Mouse (Mus musculus) midbrain, postnatal 0 days (tissue): ENCODE data around the gene Tecta. TPM values are rescaled to one million over a fixed set of nuclear protein-coding genes. Genes with fewer than 3 reads are reported as not detected.

Experiments used
- ATAC-seq: fragments of 200-750 bp; cut with Nextera tagmentation; 2 replicates; pipeline ENCODE4 v1.8.0; 2017; ENCODE audit warnings: moderate number of reproducible peaks, mild to moderate bottlenecking, moderate TSS enrichment, moderate library complexity; ENCODE audit not compliant: low FRiP score
- DNase-seq: peaks from one replicate; pipeline ENCODE4 v3.0.0-alpha.2; 2015; ENCODE audit warnings: low spot score
- H3K27ac ChIP-seq: fragments of 300-500 bp; sonication (generic); 2 replicates; pipeline ENCODE4 v1.5.1; 2014; ENCODE audit warnings: low read depth, mild to moderate bottlenecking, low read length, mixed read lengths
- H3K27me3 ChIP-seq: fragments of 300-500 bp; sonication (generic); 2 replicates; pipeline ENCODE4 v1.6.1; 2014; ENCODE audit warnings: low read length, control low read depth, mixed read lengths; ENCODE audit not compliant: insufficient read depth
- H3K36me3 ChIP-seq: fragments of 300-500 bp; sonication (generic); 2 replicates; pipeline ENCODE4 v1.6.1; 2014; ENCODE audit warnings: low read length, control low read depth, mixed read lengths; ENCODE audit not compliant: insufficient read depth
- H3K4me1 ChIP-seq: fragments of 300-500 bp; sonication (generic); 2 replicates; pipeline ENCODE4 v1.6.1; 2014; ENCODE audit warnings: mild to moderate bottlenecking, control low read depth, antibody characterized with exemption, low read length, mixed read lengths; ENCODE audit not compliant: insufficient read depth
- H3K4me2 ChIP-seq: fragments of 300-500 bp; sonication (generic); 2 replicates; pipeline ENCODE4 v1.6.1; 2014; ENCODE audit warnings: low read depth, mild to moderate bottlenecking, low read length, mixed read lengths; ENCODE audit not compliant: poor library complexity, severe bottlenecking
- H3K4me3 ChIP-seq: fragments of 300-500 bp; sonication (generic); 2 replicates; pipeline ENCODE4 v1.5.1; 2014; ENCODE audit warnings: low read depth, mild to moderate bottlenecking, low read length, moderate library complexity
- H3K9ac ChIP-seq: fragments of 300-500 bp; sonication (generic); replicated peaks from 2 replicates; pipeline ENCODE4 v1.6.1; 2014; ENCODE audit warnings: mild to moderate bottlenecking, low read length, moderate library complexity, mixed read lengths; ENCODE audit not compliant: poor library complexity, severe bottlenecking
- H3K9me3 ChIP-seq: fragments of 300-500 bp; sonication (generic); 2 replicates; pipeline ENCODE4 v1.6.1; 2016; ENCODE audit warnings: low read length, control low read depth
- CTCF ChIP-seq: IDR thresholded peaks from 2 replicates; pipeline ENCODE4 v1.5.1; 2016; ENCODE audit warnings: antibody characterized with exemption, mild to moderate bottlenecking
- WGBS: fragments of 180-500 bp; shearing (Covaris S2); extraction: QIAGEN DNeasy Blood & Tissue Kit; methylation state at CpG from one replicate; pipeline ENCODE4 v1.1.7; 2014; 5-methylcytosine and 5-hydroxymethylcytosine counted together
- polyA plus RNA-seq: library from polyadenylated mRNA; unstranded; fragments of >200 nt; fragmentation: Nextera tagmentation; extraction: Ambion mirVana; gene quantifications from 2 replicates; pipeline ENCODE4 v1.2.1, GENCODE M21; 2015
- total RNA-seq: library from RNA; depleted of rRNA; stranded (reverse); fragments of >200 nt; gene quantifications from 2 replicates; pipeline ENCODE4 v1.2.3, GENCODE M21; 2014; rRNA removed

Tecta gene
- total RNA-seq, result 0.33 and 0.52 TPM in 2 replicates
- polyA plus RNA-seq, result 0.45 and 0.84 TPM in 2 replicates

GRCm38 (mm10) chr9:42399829-42400228 is at the start of gene Tecta:
Tecta (minus strand) TSS chr9:42399929.
- TF ChIP-seq CTCF, result no peak
- Histone ChIP-seq H3K9me3 (no peaks in the 10 kb centered on the region), H3K36me3 (no peaks in the 10 kb centered on the region), H3K27me3 (no peaks in the 10 kb centered on the region), H3K4me1 (no peaks in the 10 kb centered on the region; the same call in 1 of the 2 replicates), H3K9ac (no peak within 1 kb of the TSS), H3K27ac (no peak within 1 kb of the TSS), H3K4me3 (no peak within 1 kb of the TSS), H3K4me2 (no peak within 1 kb of the TSS)
- ATAC-seq (no peak), DNase-seq (no peak)
- 39% methylated on average over 6 of the region's 6 CpGs for WGBS

GRCm38 (mm10) chr9:42449043-42449442 is 49.3 kb upstream of the Tecta start:
- H3K9me3 ChIP-seq, result no peaks in the 10 kb centered on the region
- no peak for TF ChIP-seq CTCF
- no peaks in the 10 kb centered on the region for H3K4me1 ChIP-seq
- no peak for ATAC-seq
- H3K9ac ChIP-seq, result no peak overlapping the region
- no peak overlapping the region for H3K4me2 ChIP-seq
- H3K27me3 ChIP-seq, result no peaks in the 10 kb centered on the region
- WGBS, result 91% methylated on average over 6 of the region's 6 CpGs
- H3K4me3 ChIP-seq, result no peak overlapping the region
- peaks cover 34% of the 10 kb centered on the region for H3K36me3 ChIP-seq
- no peak for DNase-seq
- H3K27ac ChIP-seq, result no peak overlapping the region

- H3K27me3 ChIP-seq, result no peaks in the 10 kb centered on the region
- H3K27ac ChIP-seq, result no peak overlapping the region
- no peaks in the 10 kb centered on the region for H3K9me3 ChIP-seq
- H3K4me2 ChIP-seq, result no peak overlapping the region
- no peak overlapping the region for H3K9ac ChIP-seq
- WGBS, result 96% methylated on average over 8 of the region's 8 CpGs
- H3K4me1 ChIP-seq, result no peaks in the 10 kb centered on the region
- no peak for TF ChIP-seq CTCF
- DNase-seq (no peak), ATAC-seq (no peak)
- peaks cover 35% of the 10 kb centered on the region for H3K36me3 ChIP-seq
- no peak overlapping the region for H3K4me3 ChIP-seq
These were observed 42.4 kb upstream of the Tecta start for GRCm38 (mm10) chr9:42442100-42442499.

GRCm38 (mm10) chr9:42441234-42441633 is 41.5 kb upstream of the Tecta start:
- no peak for TF ChIP-seq CTCF

GRCm38 (mm10) chr9:42439446-42439845 is 39.7 kb upstream of the Tecta start:
- Histone ChIP-seq H3K9ac (no peak overlapping the region), H3K27ac (no peak overlapping the region), H3K9me3 (no peaks in the 10 kb centered on the region), H3K4me1 (no peaks in the 10 kb centered on the region), H3K36me3 (peaks cover 34% of the 10 kb centered on the region), H3K4me3 (no peak overlapping the region), H3K4me2 (no peak overlapping the region), H3K27me3 (no peaks in the 10 kb centered on the region)
- WGBS, result 36% methylated on average over 4 of the region's 4 CpGs
- DNase-seq (peak; percentile 45), ATAC-seq (no peak)
- TF ChIP-seq CTCF, result no peak

More at GRCm38 (mm10) chr9:42441234-42441633, 41.5 kb upstream of the Tecta start:
- Histone ChIP-seq H3K36me3 (peaks cover 44% of the 10 kb centered on the region), H3K27me3 (no peaks in the 10 kb centered on the region), H3K9ac (no peak overlapping the region), H3K4me1 (no peaks in the 10 kb centered on the region), H3K9me3 (no peaks in the 10 kb centered on the region), H3K4me2 (no peak overlapping the region), H3K4me3 (no peak overlapping the region), H3K27ac (no peak overlapping the region)
- DNase-seq (no peak), ATAC-seq (no peak)
- 100% methylated on average over 2 of the region's 2 CpGs for WGBS

GRCm38 (mm10) chr9:42432155-42432554 is 32.4 kb upstream of the Tecta start:
- DNase-seq (no peak), ATAC-seq (no peak)
- peak; percentile 55 for TF ChIP-seq CTCF
- Histone ChIP-seq H3K27me3 (no peaks in the 10 kb centered on the region), H3K4me2 (no peak overlapping the region), H3K4me3 (no peak overlapping the region), H3K36me3 (peaks cover 40% of the 10 kb centered on the region), H3K27ac (no peak overlapping the region), H3K9ac (no peak overlapping the region), H3K9me3 (no peaks in the 10 kb centered on the region), H3K4me1 (no peaks in the 10 kb centered on the region)
- WGBS, result 100% methylated on average over 2 of the region's 2 CpGs
